Mouse (Mus musculus): Measurements from ENCODE around the gene Gm13420.

- TF ChIP-seq CTCF (IDR thresholded peaks at IDR 0.05; ENCODE audit: extremely low read depth, insufficient read depth, insufficient read length, insufficient replicate concordance) (no peak), POLR2A (IDR thresholded peaks at IDR 0.05; ENCODE audit: low read depth, low read length) (no peak)
Observed at GRCm38 (mm10) chr2:29739368-29739767, 12.1 kb downstream of the Gm13420 start.

Data from spleen, adult 2 months (tissue).